Mouse (Mus musculus) leukemia stem cell, adult 10-12 weeks (primary cell): Measurements from ENCODE around the gene Tnn. TPM values are rescaled to one million over a fixed set of nuclear protein-coding genes. Genes with fewer than 3 reads are reported as not detected.

Source experiments
- polyA plus RNA-seq: library from polyadenylated mRNA; stranded (reverse); fragments of >175 nt; gene quantifications from 2 replicates; pipeline ENCODE4 v1.2.3, GENCODE M21; 2012; ENCODE audit warnings: low replicate concordance

Gene Tnn
- 0.03 TPM in 1 of 2 replicates, not detected in the other for polyA plus RNA-seq

DNA sequence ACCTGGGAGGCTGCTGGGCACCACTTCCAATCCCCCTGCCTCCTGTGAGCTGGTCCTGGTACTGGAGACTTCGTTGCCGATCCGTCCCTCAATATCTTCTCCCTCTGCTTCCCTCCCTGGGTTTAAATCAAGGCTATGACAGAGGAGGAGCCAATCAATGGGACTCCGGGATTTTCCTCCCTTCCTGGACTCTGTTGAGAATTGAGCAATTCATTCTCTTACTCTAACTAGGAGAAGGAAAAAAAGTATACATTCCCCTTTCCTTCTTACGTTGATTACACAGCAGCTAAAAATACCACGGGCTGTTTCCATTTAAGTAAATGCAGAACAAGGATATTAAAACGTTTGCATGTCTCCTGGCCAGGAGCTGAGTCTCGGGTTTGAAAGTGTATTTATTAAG lies at the start of gene Tnn:
Gene Tnn, minus strand, starts transcription at position 101 of the 400 bp plus-strand sequence.

DNA sequence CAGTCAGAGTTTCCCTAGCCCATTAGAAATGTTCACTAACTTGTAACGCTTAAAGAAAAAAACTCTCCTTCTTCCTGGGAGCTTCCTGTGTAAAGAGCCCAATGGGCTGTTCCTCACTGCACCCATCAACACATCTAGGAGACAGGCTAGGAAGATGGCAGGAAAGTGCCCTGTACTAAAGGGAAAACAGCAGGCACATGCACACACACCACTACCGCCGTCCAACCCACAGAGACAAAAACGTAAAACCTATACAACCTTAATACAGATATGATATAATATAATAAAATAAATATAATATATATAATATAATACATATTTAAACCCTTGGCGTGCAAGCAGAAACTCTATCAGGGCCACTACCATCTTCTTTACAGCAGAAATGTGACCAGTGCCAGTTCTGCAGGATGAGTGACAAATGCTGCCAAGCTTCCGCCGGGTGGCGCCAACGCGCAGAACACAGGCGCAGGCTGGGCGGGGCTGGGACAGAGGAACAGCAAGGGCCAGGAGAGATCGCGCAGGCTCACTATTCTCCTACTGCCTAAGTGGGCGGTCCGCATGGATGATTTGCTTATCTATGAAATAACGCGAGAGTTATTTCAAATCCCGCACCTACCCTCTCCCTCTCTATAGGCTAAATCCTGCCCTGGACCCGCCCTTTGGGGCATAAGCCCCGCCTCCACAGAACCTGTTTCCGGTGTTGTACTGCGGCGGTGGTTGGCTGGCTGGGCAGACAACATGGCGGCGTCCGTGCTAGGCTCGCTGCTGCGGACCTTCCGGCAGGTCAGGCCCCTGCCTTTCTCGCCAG lies 41.4 kb upstream of the Tnn start, which contains the start of gene Mrps14:
Gene Mrps14, plus strand, starts transcription at position 687 of the 808 bp plus-strand sequence.

DNA sequence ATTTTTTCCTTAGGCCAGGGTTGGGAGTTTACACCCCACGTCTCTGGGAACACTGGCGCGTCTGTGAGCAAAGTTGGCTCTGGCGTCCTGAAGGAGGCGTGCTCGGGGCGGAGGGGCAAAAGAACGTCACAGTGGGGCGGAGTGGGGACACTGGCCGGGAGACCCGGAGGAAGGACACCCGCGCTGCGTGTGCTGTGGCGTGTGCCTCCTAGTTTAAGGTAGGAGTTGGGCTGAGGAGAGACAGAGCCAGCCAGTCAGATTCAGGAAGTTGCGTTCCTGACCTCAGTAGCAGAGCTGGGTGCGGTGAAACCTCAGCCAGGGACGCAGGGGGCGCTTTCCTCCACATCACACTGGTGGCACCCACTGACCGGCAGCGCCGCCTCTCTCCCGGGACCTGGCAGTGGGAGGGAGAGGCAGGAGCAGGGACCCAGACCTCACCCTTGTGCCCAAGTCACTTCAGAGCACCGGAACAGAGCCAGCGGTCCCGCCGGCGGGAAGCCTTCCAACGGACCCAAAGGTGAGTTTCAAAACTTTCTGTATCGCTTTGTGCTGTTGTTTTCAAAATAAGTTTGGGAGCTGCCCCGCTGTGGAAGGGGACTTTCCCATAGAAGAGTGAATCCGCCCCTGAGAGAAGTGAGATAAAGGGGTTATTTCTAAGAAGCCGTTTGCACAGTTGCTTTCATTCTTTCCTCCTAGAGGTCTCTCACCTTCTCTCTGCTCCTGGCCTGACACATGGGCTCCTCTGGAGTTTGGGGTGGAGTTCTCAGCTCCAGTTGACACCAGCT lies 109.0 kb downstream of the Tnn start, which contains the start of gene 4930523C07Rik:
Gene 4930523C07Rik, plus strand, starts transcription at position 146 of the 785 bp plus-strand sequence.

Other genes with a start within 250 kb of the Tnn start
- gene 4930523C07Rik, start 109.2 kb downstream of the Tnn start, polyA plus RNA-seq: 10.1 and 14.1 TPM in 2 replicates
- 0.69 and 8.7 TPM in 2 replicates for gene Mrps14, start 41.6 kb upstream of the Tnn start, polyA plus RNA-seq
- 46.1 and 81.3 TPM in 2 replicates for gene Cacybp, start 59.3 kb upstream of the Tnn start, polyA plus RNA-seq